Mouse (Mus musculus): Measurements from ENCODE around the gene Ing4.

DNA sequence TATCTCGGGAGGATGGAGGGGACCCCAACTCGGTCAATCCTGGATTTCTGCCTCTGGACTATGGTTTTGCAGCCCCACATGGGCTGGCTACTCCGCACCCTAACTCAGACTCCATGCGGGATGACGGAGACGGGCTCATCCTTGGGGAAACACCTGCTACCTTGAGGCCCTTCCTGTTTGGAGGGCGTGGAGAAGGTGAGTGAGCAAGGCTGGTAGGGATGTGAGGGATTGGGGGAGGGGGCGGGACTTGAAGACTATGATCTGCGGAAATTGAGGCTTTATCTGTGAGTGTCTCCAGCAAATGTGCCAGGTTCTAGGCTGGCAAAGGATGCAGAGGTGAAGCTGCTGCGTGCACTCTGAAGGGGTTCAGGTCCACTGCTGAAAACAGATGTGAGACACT lies 40.0 kb upstream of the Ing4 start:
- TF ChIP-seq CTCF (IDR thresholded peaks at IDR 0.05; ENCODE audit: borderline replicate concordance, insufficient read depth, low read length) (no peak), POLR2A (IDR thresholded peaks at IDR 0.05; ENCODE audit: low read depth, low read length) (no peak)
